Mouse (Mus musculus) adrenal gland, postnatal 4 days (tissue): Measurements from ENCODE around the gene Cfap206. TPM values are rescaled to one million over a fixed set of nuclear protein-coding genes. Genes with fewer than 3 reads are reported as not detected.
"Not testable (repeated sequence)": the region's sequence is repeated elsewhere in the genome, so short reads cannot be mapped to it uniquely, and the experiment has no call there.

Source experiments
- DNase-seq, 2 experiments: peaks; one replicate each; pipeline ENCODE4 v3.0.0; 2021 to 2022; ENCODE audit warnings: low spot score in 2 of 2, mixed read lengths in 2 of 2
- long read RNA-seq, 2 experiments: library from polyadenylated mRNA; stranded (forward); transcript quantifications; one replicate each; pipeline ENCODE4 v2.0.0; 2021
- total RNA-seq, 2 experiments: library from RNA; stranded (reverse); gene quantifications; 2 replicates each; pipeline ENCODE4 v1.2.3; 2021

Cfap206 gene
- total RNA-seq = under 1 TPM; 0.51 to 0.81 TPM
- long read RNA-seq, experiment 1 = 0 reads
- long read RNA-seq, experiment 2, partial matches to known transcripts = 0 of 4 reads
- long read RNA-seq, experiment 2, other reads (novel, unspliced or antisense) = 3 of 4 reads

- DNase-seq = peak; percentile 45 to 69
Measured at GRCm38 (mm10) chr4:34729851-34730341, at the start of gene Cfap206. TSS of gene Cfap206 (minus strand) at chr4:34730206.

GRCm38 (mm10) chr4:34777677-34778527 lies 47.9 kb upstream of the Cfap206 start, which contains the start of gene Smim8:
TSS of gene Smim8 (minus strand) at chr4:34778423.
- peak; percentile 84 to 88 for DNase-seq

GRCm38 (mm10) chr4:34771652-34772371 lies 41.8 kb upstream of the Cfap206 start:
- no peak for DNase-seq

GRCm38 (mm10) chr4:34756163-34756562 lies 26.2 kb upstream of the Cfap206 start, which contains the start of gene Gm136:
TSS of gene Gm136 (minus strand) at chr4:34756263.
- no peak for DNase-seq

- no peak for DNase-seq
Measured at GRCm38 (mm10) chr4:34749236-34749635, 19.2 kb upstream of the Cfap206 start.

GRCm38 (mm10) chr4:34734461-34734860 lies 4.5 kb upstream of the Cfap206 start:
- DNase-seq = no peak

GRCm38 (mm10) chr4:34733415-34733814 lies 3.4 kb upstream of the Cfap206 start:
- not testable (repeated sequence) for DNase-seq

- not testable (repeated sequence) for DNase-seq
Measured at GRCm38 (mm10) chr4:34725710-34726109, 4.3 kb downstream of the Cfap206 start.

GRCm38 (mm10) chr4:34724306-34724705 lies 5.7 kb downstream of the Cfap206 start:
- DNase-seq = no peak

- DNase-seq = no peak
Measured at GRCm38 (mm10) chr4:34723186-34723585, 6.8 kb downstream of the Cfap206 start.

GRCm38 (mm10) chr4:34720127-34720895 lies 9.7 kb downstream of the Cfap206 start:
- no peak for DNase-seq

GRCm38 (mm10) chr4:34719421-34719820 lies 10.6 kb downstream of the Cfap206 start:
- no peak for DNase-seq

- DNase-seq = no peak
Measured at GRCm38 (mm10) chr4:34715062-34715461, 14.9 kb downstream of the Cfap206 start.

GRCm38 (mm10) chr4:34708127-34708526 lies 21.9 kb downstream of the Cfap206 start:
- DNase-seq = no peak

- no peak for DNase-seq
Measured at GRCm38 (mm10) chr4:34707248-34707647, 22.8 kb downstream of the Cfap206 start.

GRCm38 (mm10) chr4:34703029-34703428 lies 27.0 kb downstream of the Cfap206 start:
- no peak for DNase-seq

GRCm38 (mm10) chr4:34702231-34702630 lies 27.8 kb downstream of the Cfap206 start:
- DNase-seq = no peak

GRCm38 (mm10) chr4:34701528-34701927 lies 28.5 kb downstream of the Cfap206 start:
- DNase-seq = peak; percentile 19 to 42

GRCm38 (mm10) chr4:34688021-34688420 lies 42.0 kb downstream of the Cfap206 start:
- no peak for DNase-seq

GRCm38 (mm10) chr4:34686874-34687567 lies 43.0 kb downstream of the Cfap206 start, which contains the start of gene Slc35a1:
TSS of gene Slc35a1 (minus strand) at chr4:34687438.
- peak; percentile 79 to 86 for DNase-seq
